In the genomic region with DNA sequence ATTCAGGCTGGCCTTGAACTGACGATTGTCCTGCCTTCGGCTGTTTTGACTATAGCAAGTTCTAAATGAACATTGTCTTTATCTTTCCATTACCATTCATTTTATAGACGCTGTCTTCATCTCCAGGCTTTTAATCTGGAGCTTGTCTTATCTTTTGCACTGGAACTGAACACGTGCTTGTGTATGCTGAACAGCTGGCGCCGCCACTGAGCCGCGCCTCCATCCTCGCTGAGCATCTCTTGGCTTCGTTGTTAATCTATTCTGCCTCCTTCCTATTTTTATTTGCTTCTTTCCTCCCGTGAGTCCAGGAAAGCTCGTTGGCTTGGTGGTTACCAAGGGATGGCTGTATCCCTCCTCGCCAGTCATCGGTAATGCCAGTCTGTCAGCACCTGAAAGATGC, we compare ENCODE assay signal across 12 mouse cellular contexts.
"Had no signal": no experiment of that assay in that cellular context is flagged by ENCODE, and none has a peak within 500 bp of the region (broad histone marks: within the 10 kb centered on the region; RNA-seq: fewer than 3 reads in every experiment).

No protein-coding gene starts in this region.

- ATAC-seq: liver, embryonic 12.5 days; midbrain, embryonic 13.5 days had no signal

- H3K9ac ChIP-seq: limb, embryonic 15.5 days; liver, embryonic 12.5 days; lung, embryonic 15.5 days; midbrain, embryonic 13.5 days had no signal

- H3K4me3 ChIP-seq: left cerebral cortex, adult 2 months; limb, embryonic 15.5 days; liver, embryonic 12.5 days; lung, embryonic 15.5 days; midbrain, embryonic 13.5 days had no signal

- H3K4me2 ChIP-seq: limb, embryonic 15.5 days; liver, embryonic 12.5 days; lung, embryonic 15.5 days; midbrain, embryonic 13.5 days had no signal

- DNase-seq: kidney, adult 18-20 months; kidney, postnatal 10 days; lung, postnatal 14 days; right cerebral cortex, adult 18-20 months; right cerebral cortex, postnatal 4 days; spleen, adult 18-20 months; thymus, postnatal 36 days had no signal

- H3K27ac ChIP-seq: left cerebral cortex, adult 2 months; limb, embryonic 15.5 days; liver, embryonic 12.5 days; lung, embryonic 15.5 days; midbrain, embryonic 13.5 days had no signal

- H3K36me3 ChIP-seq: limb, embryonic 15.5 days; liver, embryonic 12.5 days; lung, embryonic 15.5 days had no signal

- H3K27me3 ChIP-seq: midbrain, embryonic 13.5 days had no signal

- H3K9me3 ChIP-seq: limb, embryonic 15.5 days; liver, embryonic 12.5 days; lung, embryonic 15.5 days; midbrain, embryonic 13.5 days had no signal

- H3K4me1 ChIP-seq: midbrain, embryonic 13.5 days had no signal
